Mouse (Mus musculus) liver, embryonic 12.5 days (tissue): ENCODE measurements around the gene Asic2. TPM values are rescaled to one million over a fixed set of nuclear protein-coding genes. Genes with fewer than 3 reads are reported as not detected.
A peak's percentile ranks its signal among the peaks of the same experiment; 100 is the strongest.

Experiments
- ATAC-seq: fragments of 200-750 bp; cut with Nextera tagmentation; 2 replicates; pipeline ENCODE4 v1.8.0; 2017; ENCODE audit warnings: moderate number of reproducible peaks, mild to moderate bottlenecking, moderate library complexity
- H3K27ac ChIP-seq: fragments of 300-500 bp; sonication (generic); 2 replicates; pipeline ENCODE4 v1.5.1; 2016; ENCODE audit warnings: mild to moderate bottlenecking
- H3K27me3 ChIP-seq: fragments of 300-500 bp; sonication (generic); replicated peaks from 2 replicates; pipeline ENCODE4 v1.6.1; 2016; ENCODE audit warnings: mild to moderate bottlenecking, moderate library complexity
- H3K36me3 ChIP-seq: fragments of 300-500 bp; sonication (generic); 2 replicates; pipeline ENCODE4 v1.6.1; 2016; ENCODE audit warnings: mild to moderate bottlenecking, moderate library complexity
- H3K4me1 ChIP-seq: fragments of 300-500 bp; sonication (generic); 2 replicates; pipeline ENCODE4 v1.6.1; 2016
- H3K4me2 ChIP-seq: fragments of 300-500 bp; sonication (generic); 2 replicates; pipeline ENCODE4 v1.6.1; 2016; ENCODE audit warnings: mild to moderate bottlenecking, moderate library complexity
- H3K4me3 ChIP-seq: fragments of 300-500 bp; sonication (generic); 2 replicates; pipeline ENCODE4 v1.5.1; 2016; ENCODE audit warnings: mild to moderate bottlenecking, moderate library complexity
- H3K9ac ChIP-seq: fragments of 300-500 bp; sonication (generic); 2 replicates; pipeline ENCODE4 v1.6.1; 2016; ENCODE audit warnings: mild to moderate bottlenecking, moderate library complexity
- H3K9me3 ChIP-seq: fragments of 300-500 bp; sonication (generic); replicated peaks from 2 replicates; pipeline ENCODE4 v1.6.1; 2016; ENCODE audit warnings: mild to moderate bottlenecking, moderate library complexity
- WGBS: fragments of 180-500 bp; shearing (Covaris S2); methylation state at CpG from one replicate; pipeline ENCODE4 v1.1.7; 2016; ENCODE audit not compliant: insufficient replicate concordance; 5-methylcytosine and 5-hydroxymethylcytosine counted together
- polyA plus RNA-seq: library from polyadenylated mRNA; unstranded; fragments of >200 nt; fragmentation: Nextera tagmentation; extraction: Ambion mirVana; gene quantifications from 2 replicates; pipeline ENCODE4 v1.2.1, GENCODE M21; 2016

Asic2 gene
- polyA plus RNA-seq, 1 experiment from 2014 or later: 0.06 TPM

GRCm38 (mm10) chr11:81153161-81153840 lies 815.0 kb downstream of the Asic2 start:
- Histone ChIP-seq H3K9ac (no peak overlapping the region), H3K4me3 (peak overlapping the region; percentile 46), H3K4me1 (peaks cover 12% of the 10 kb centered on the region; the same call in 1 of the 2 replicates), H3K4me2 (peak overlapping the region; percentile 71), H3K27me3 (peaks cover 70% of the 10 kb centered on the region), H3K27ac (no peak overlapping the region), H3K36me3 (no peaks in the 10 kb centered on the region), H3K9me3 (no peaks in the 10 kb centered on the region)
- whole genome bisulfite sequencing: under 1% methylated on average over 57 of the region's 57 CpGs
- ATAC-seq: no peak

DNA sequence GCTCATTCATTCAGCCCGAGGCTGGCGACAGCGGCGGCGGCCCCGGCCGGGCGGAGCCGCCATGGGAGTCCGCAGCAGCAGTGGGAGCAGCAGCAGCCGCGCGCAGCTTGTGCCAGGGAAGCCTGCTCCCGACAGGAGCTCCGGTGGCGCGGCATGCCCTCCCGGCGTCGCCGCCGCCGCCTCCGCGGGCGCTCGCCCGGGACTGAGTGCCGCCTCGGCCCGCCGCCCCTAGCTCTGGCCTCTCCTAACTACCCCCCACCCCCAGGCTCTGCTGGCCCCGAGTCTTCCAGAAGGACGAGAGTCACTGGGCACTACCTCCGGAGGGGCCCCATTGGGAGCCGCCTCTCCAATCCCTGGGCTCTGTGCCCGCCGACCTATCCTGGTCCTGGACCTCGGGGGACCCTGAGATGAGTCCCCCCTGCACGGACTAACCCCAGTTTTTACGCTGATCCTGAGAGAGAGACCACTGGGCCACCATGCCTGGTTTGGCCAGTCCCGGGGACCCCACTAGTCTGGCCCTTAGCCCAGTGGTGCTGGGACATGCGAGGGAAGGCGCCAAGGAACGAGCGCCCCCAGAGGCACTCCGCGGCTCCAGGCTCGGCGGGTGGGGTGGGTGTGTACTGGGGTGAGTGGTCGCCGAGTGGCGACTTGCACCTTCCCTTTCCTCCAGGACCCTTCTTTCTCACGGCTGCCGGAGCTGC lies 815.6 kb downstream of the Asic2 start:
- H3K9me3 ChIP-seq: no peaks in the 10 kb centered on the region
- H3K4me3 ChIP-seq: peak overlapping the region; percentile 46
- peak overlapping the region; percentile 71 for H3K4me2 ChIP-seq
- H3K9ac ChIP-seq: no peak overlapping the region
- peaks cover 73% of the 10 kb centered on the region for H3K27me3 ChIP-seq
- 2% methylated on average over 49 of the region's 55 CpGs for WGBS
- peaks cover 12% of the 10 kb centered on the region; the same call in 1 of the 2 replicates for H3K4me1 ChIP-seq
- no peaks in the 10 kb centered on the region for H3K36me3 ChIP-seq
- ATAC-seq: no peak
- H3K27ac ChIP-seq: no peak overlapping the region

DNA sequence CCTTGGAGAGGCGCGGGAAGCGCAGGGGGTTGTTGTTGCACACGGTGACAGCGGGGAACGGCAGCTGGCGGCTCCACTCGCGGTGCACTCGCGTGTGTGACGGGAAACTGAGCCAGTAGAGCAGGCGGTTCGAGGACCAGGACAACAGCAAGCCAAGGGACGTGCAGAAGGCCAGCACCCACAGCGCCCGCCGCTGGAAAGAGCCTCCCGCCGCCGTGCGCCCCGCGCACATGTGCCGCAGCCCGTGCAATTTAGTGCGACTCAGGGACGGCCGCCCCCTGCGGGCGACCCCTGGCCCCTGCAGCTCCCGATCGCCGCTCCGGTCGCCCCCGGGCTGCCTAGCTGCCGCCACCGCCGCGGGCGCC lies 816.3 kb downstream of the Asic2 start:
- WGBS: 1% methylated on average over 34 of the region's 42 CpGs
- Histone ChIP-seq H3K9me3 (no peaks in the 10 kb centered on the region), H3K9ac (no peak overlapping the region), H3K27me3 (peaks cover 73% of the 10 kb centered on the region), H3K36me3 (no peaks in the 10 kb centered on the region), H3K4me1 (peaks cover 12% of the 10 kb centered on the region; the same call in 1 of the 2 replicates), H3K4me3 (peak overlapping the region; percentile 46), H3K27ac (no peak overlapping the region), H3K4me2 (peak overlapping the region; percentile 71)
- no peak for ATAC-seq

- H3K4me3 ChIP-seq: peak overlapping the region; percentile 46
- no peaks in the 10 kb centered on the region for H3K36me3 ChIP-seq
- no peaks in the 10 kb centered on the region for H3K9me3 ChIP-seq
- H3K4me1 ChIP-seq: peaks cover 12% of the 10 kb centered on the region; the same call in 1 of the 2 replicates
- no peak overlapping the region for H3K27ac ChIP-seq
- WGBS: 4% methylated on average over 36 of the region's 36 CpGs
- no peak overlapping the region for H3K9ac ChIP-seq
- H3K27me3 ChIP-seq: peaks cover 73% of the 10 kb centered on the region
- peak overlapping the region; percentile 71 for H3K4me2 ChIP-seq
- no peak for ATAC-seq
Observed at GRCm38 (mm10) chr11:81151286-81152020, 816.8 kb downstream of the Asic2 start.

- no peaks in the 10 kb centered on the region for H3K36me3 ChIP-seq
- peaks cover 12% of the 10 kb centered on the region; the same call in 1 of the 2 replicates for H3K4me1 ChIP-seq
- peaks cover 69% of the 10 kb centered on the region for H3K27me3 ChIP-seq
- WGBS: 71% methylated on average over 8 of the region's 8 CpGs
- H3K4me2 ChIP-seq: no peak overlapping the region
- no peak for ATAC-seq
- no peaks in the 10 kb centered on the region for H3K9me3 ChIP-seq
- H3K27ac ChIP-seq: no peak overlapping the region
- H3K9ac ChIP-seq: no peak overlapping the region
- no peak overlapping the region for H3K4me3 ChIP-seq
Observed at GRCm38 (mm10) chr11:81150621-81151020, 817.6 kb downstream of the Asic2 start.

GRCm38 (mm10) chr11:81148423-81148822 lies 819.8 kb downstream of the Asic2 start:
- Histone ChIP-seq H3K4me2 (no peak overlapping the region), H3K4me3 (no peak overlapping the region), H3K27me3 (peaks cover 47% of the 10 kb centered on the region), H3K9ac (no peak overlapping the region), H3K36me3 (no peaks in the 10 kb centered on the region), H3K4me1 (peaks cover 9% of the 10 kb centered on the region; the same call in 1 of the 2 replicates), H3K9me3 (no peaks in the 10 kb centered on the region), H3K27ac (no peak overlapping the region)
- no peak for ATAC-seq
- 63% methylated on average over 10 of the region's 10 CpGs for WGBS

- H3K9ac ChIP-seq: no peak overlapping the region
- H3K27ac ChIP-seq: no peak overlapping the region
- 60% methylated on average over 9 of the region's 9 CpGs for WGBS
- H3K4me1 ChIP-seq: peaks cover 2% of the 10 kb centered on the region; the same call in 1 of the 2 replicates
- no peaks in the 10 kb centered on the region for H3K9me3 ChIP-seq
- H3K27me3 ChIP-seq: peaks cover 30% of the 10 kb centered on the region
- no peaks in the 10 kb centered on the region for H3K36me3 ChIP-seq
- ATAC-seq: no peak
- no peak overlapping the region for H3K4me3 ChIP-seq
- H3K4me2 ChIP-seq: no peak overlapping the region
Observed at GRCm38 (mm10) chr11:81146574-81147157, 821.6 kb downstream of the Asic2 start.

DNA sequence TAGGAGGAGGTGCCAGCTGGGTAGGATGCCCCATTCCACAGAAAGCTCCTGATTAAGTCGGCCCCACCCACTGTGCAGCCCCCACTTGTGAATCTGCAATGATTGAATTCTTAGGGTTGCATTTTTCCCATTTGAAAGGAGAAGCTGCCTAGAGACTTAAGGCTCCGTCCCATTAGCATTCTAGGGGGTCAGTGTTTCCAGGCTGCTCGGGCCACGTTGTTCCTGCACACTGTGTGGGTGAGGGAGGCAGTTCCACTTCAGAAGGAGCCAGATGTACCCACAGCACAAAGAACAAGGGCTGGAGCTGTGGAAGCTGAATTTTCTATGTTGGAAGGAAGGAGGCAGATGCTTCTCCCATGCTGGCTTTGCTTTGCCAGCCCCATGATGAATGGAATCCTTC lies 833.1 kb downstream of the Asic2 start:
- H3K9me3 ChIP-seq: no peaks in the 10 kb centered on the region
- ATAC-seq: no peak
- 47% methylated on average over 4 of the region's 4 CpGs for WGBS
- H3K36me3 ChIP-seq: no peaks in the 10 kb centered on the region
- no peaks in the 10 kb centered on the region for H3K27me3 ChIP-seq
- no peak overlapping the region for H3K4me2 ChIP-seq
- H3K9ac ChIP-seq: no peak overlapping the region
- no peaks in the 10 kb centered on the region for H3K4me1 ChIP-seq
- H3K4me3 ChIP-seq: no peak overlapping the region
- H3K27ac ChIP-seq: no peak overlapping the region

GRCm38 (mm10) chr11:81133950-81134349 lies 834.3 kb downstream of the Asic2 start:
- Histone ChIP-seq H3K27me3 (no peaks in the 10 kb centered on the region), H3K9me3 (no peaks in the 10 kb centered on the region), H3K9ac (no peak overlapping the region), H3K4me2 (no peak overlapping the region), H3K36me3 (no peaks in the 10 kb centered on the region), H3K4me3 (no peak overlapping the region), H3K4me1 (no peaks in the 10 kb centered on the region), H3K27ac (no peak overlapping the region)
- no peak for ATAC-seq
- WGBS: 6% methylated on average over 5 of the region's 5 CpGs

- H3K9me3 ChIP-seq: no peaks in the 10 kb centered on the region
- 72% methylated on average over 7 of the region's 7 CpGs for WGBS
Observed at GRCm38 (mm10) chr11:81132669-81133068, 835.6 kb downstream of the Asic2 start.

DNA sequence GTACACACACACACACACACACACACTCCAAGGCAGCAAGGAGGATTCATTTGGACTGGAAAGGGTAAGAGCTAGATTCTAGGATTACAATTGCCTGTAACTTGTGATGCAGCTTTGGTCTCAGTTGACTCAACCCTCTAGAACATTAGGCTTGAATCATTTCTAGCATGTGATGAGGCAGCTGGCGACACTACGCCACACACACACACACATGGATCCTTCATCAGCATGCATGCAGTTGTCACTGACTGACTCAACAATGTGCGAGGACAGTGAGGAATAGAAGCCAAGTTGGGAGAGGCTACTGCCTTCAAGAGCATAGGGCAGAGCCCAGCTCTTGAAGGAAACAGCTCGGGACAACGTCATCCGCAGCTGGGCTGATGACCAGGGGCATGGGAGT lies 843.9 kb downstream of the Asic2 start:
- 74% methylated on average over 6 of the region's 6 CpGs for WGBS
- Histone ChIP-seq H3K27me3 (no peaks in the 10 kb centered on the region), H3K4me2 (no peak overlapping the region)

More at GRCm38 (mm10) chr11:81132669-81133068, 835.6 kb downstream of the Asic2 start:
- no peak overlapping the region for H3K27ac ChIP-seq
- no peak overlapping the region for H3K4me3 ChIP-seq
- no peaks in the 10 kb centered on the region for H3K4me1 ChIP-seq
- no peak for ATAC-seq
- no peak overlapping the region for H3K9ac ChIP-seq
- H3K36me3 ChIP-seq: no peaks in the 10 kb centered on the region
- H3K4me2 ChIP-seq: no peak overlapping the region
- H3K27me3 ChIP-seq: no peaks in the 10 kb centered on the region

More for the DNA sequence above, 843.9 kb downstream of the Asic2 start:
- H3K36me3 ChIP-seq: no peaks in the 10 kb centered on the region
- no peaks in the 10 kb centered on the region for H3K4me1 ChIP-seq
- H3K9ac ChIP-seq: no peak overlapping the region
- no peak for ATAC-seq
- no peaks in the 10 kb centered on the region for H3K9me3 ChIP-seq
- no peak overlapping the region for H3K4me3 ChIP-seq
- no peak overlapping the region for H3K27ac ChIP-seq
